Comparison of ENCODE assay signal across 7 mouse cellular contexts in the genomic region with DNA sequence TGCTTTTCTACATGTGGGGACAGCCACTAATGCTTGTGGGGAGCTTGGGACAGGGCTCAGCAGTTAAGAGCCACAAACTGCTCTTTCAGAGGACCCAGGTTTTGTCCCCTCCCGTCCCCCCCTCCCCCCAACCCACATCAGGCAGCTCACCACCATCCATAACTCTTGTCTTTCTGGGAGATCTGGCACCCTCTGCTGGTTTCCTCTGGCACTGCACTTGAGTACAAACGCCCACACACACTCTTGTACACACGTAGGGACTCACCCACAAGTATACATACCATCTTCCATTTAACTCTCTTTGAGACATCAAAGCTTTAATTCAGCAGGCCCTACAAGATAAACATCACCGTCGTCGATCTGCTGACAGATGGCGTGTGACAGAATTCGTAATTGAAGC. TPM values are rescaled to one million over a fixed set of nuclear protein-coding genes. Genes with fewer than 3 reads are reported as not detected.
DNase-seq lines count a peak whose midpoint lies in the region.

No protein-coding gene starts in this region.

- no peaks in the 10 kb centered on the region for H3K9me3 ChIP-seq in embryonic facial prominence, embryonic 10.5 days

- peaks cover 4% of the 10 kb centered on the region; the same call in 1 of the 2 replicates for H3K4me1 ChIP-seq in embryonic facial prominence, embryonic 10.5 days

- H3K27ac ChIP-seq in embryonic facial prominence, embryonic 10.5 days (replicated peaks) = no peak overlapping the region

- peaks cover 62% of the 10 kb centered on the region for H3K36me3 ChIP-seq in embryonic facial prominence, embryonic 10.5 days (replicated peaks)

- H3K27me3 ChIP-seq in embryonic facial prominence, embryonic 10.5 days (replicated peaks; ENCODE audit: low read depth, poor library complexity, severe bottlenecking) = no peaks in the 10 kb centered on the region

- 55% methylated on average over 8 of the region's 8 CpGs for WGBS in embryonic facial prominence, embryonic 10.5 days

- peak; percentile 18 for DNase-seq in ovary, postnatal 36 days (ENCODE audit: low spot score)
- DNase-seq in ovary, postnatal 10 days (ENCODE audit: low spot score) = no peak
- DNase-seq in adipocyte (ENCODE audit: low spot score) = peak; percentile 54
- DNase-seq in embryonic facial prominence, embryonic 10.5 days (ENCODE audit: low spot score) = peak; percentile 71
- peak; percentile 65 for DNase-seq in kidney, postnatal 10 days
- peak; percentile 42 for DNase-seq in lung, postnatal 36 days
- peak; percentile 65 for DNase-seq in testis, postnatal 10 days (ENCODE audit: low spot score)

- no peak overlapping the region for H3K4me3 ChIP-seq in embryonic facial prominence, embryonic 10.5 days

RNA-seq across cellular contexts. Expression of gene Evl, which starts 25.3 kb away (rescaled TPM):
- polyA plus RNA-seq in embryonic facial prominence, embryonic 10.5 days (2016; fragmentation: Nextera tagmentation; extraction: Ambion mirVana) = 58.3 and 60.2 TPM in 2 replicates
